Mouse (Mus musculus): ENCODE measurements around the gene Jag2.

The Jag2 gene

DNA sequence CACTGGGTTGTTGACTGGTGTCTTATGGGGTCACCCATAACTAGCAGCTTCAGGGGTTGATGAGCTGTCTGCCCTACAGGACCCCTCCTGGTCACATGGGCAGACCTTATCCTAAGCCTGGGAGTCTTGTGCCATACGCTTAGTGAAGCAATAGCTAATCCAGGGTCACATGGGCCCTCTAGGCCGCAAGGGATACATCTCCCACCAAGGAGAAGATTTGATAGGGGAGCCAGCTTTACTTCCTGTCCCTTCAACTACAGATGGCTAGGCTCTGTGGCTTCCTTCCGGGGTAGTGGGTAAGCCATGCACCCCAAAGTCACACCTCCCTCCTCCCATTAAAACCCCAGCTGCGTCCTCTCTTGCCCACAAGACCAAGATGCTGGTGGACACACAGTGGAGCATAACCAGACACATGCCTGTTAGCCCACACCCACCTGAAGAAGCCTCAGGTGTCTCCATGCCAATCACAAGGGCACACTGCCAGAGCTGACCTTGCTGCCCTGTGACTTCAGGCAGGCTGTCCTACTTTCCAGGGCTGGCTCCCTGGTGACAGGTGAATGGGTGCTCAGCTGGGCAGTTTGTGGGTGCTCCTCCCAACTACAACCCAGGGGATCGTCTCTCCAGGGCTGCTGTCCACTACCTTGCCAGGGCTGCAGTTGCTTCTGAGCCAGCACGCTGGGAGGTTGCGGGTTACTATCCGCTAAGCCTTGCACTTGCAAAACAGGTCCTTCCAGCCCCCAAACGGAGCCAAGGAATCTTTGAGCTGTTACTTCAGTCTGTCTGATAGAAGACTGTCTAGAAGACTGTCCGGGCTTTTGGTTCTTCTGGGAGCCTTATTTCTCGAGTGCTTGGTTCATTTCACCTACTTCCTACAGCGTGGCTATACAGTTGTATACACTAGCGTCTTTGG, 61.1 kb downstream of the Jag2 start, which contains the start of gene Gpr132:
Gene Gpr132 (minus strand): TSS at position 51 of the 910 bp plus-strand sequence.
- DNase-seq (ENCODE audit: low read depth, low spot score): no peak

DNA sequence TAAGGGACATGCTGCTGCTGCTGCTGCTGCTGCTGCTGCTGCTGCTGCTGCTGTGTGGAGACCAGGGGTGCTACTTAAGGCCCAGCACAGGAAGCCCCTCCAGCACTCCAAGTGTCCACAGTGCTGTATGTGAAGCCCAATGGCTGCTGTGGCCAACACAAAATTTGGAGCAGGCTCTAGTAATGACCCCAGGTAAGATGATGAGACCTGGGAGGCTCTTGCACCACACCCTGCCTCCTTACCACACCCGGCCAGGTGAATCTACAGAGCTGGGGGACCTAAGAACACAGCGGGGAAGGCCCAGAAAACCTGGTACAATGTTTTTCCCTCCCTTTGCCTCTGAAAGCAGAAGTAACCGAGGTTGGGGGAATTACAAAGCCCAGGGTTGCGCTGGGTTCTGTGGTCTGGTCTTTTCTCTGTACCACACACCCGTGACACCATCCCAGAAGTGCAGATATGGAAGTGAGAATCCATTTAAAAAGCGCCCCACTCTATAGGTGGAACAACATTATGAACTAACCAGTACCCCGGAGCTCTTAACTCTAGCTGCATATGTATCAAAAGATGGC, 62.4 kb downstream of the Jag2 start:
- no peak for DNase-seq (ENCODE audit: low read depth, low spot score)

DNA sequence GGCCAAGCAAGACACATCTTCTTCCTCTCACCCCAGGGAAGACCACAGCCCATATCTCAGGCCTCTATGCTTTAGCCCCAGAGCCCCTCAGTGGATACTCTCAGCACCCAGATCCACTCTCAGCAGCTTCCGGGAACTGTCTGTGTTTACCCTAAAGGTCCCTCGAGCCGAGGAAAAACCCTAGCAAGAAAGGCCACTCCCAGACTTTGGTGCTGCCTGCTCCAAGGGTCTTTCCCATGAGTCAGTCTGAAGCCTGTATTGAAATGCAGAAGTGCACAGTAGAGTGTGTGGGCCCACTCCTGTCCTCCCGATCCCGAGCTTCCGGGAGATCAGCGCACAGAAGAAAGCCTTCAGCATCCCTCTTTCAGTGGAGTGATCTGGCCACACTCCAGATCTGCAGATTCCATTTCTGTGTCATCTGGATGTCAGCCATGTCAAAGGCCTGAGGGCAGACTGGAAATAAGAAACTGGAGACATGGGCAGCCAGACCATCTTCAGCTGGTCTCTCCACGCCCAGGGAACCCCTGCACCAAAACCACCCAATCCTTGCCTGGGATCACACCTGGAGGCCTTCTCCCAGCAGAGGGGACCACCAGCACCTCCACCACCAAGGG, 63.0 kb downstream of the Jag2 start:
- DNase-seq (ENCODE audit: low read depth, low spot score): peak; percentile 40

DNA sequence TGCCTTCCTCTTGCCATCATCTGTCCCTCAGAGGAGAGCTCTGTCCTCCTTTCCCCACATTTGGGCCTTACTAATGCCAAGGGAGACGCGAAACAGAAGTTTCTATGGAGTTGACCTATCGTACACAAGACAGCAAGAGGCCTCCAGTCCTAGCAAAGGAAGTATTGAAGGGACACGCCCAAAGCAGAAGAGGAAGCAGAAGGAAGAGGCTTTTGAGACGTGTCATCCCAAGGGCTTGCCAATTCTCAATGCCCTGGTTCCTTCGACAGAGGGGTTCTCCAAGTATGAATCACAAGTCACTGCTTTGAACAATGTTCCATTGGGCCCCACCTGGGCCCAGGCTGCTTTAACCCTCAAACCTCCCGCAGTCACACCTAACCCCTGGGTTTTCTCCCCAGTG, 64.8 kb downstream of the Jag2 start:
- DNase-seq (ENCODE audit: low read depth, low spot score): no peak

DNA sequence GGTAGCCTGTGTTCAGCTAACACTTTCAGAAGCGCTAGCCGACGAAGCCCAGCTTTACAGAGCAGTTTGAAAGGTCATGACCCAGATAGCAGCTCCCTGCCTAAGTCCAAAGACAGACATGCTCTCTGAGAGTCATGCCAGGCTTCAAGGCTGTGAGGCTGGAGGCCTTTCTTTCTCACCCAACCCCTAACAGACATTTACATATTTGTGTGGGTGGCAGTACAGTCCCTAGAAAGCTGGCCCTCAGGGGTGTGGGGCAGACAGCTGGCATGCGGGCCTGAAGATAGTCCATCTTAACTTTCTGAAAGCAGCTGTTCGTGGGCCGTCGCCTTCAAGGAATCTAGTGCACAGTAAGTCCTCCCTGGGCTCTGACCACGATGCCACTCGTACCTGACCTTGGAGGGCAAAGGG, 67.7 kb downstream of the Jag2 start:
- DNase-seq (ENCODE audit: low read depth, low spot score): no peak

DNA sequence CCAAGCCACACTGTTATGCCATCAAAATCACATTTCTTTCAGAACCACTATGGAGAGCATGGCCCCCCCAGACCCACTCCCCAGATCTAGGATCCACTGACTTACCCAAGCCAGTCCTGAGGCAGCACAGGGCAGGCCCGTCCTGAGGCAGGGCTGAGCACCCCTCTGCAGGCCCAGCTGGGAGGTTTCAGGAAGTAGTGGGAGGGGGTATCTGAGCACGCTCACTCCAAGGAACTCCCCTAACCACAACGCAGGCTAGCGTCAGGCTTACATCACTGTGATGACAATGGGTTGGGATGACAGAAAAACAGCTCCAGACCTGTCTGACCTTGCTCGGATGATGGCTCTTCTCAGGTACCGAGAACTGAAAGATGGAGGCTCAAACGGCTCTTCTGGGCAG, 68.8 kb downstream of the Jag2 start:
- DNase-seq (ENCODE audit: low read depth, low spot score): no peak

DNA sequence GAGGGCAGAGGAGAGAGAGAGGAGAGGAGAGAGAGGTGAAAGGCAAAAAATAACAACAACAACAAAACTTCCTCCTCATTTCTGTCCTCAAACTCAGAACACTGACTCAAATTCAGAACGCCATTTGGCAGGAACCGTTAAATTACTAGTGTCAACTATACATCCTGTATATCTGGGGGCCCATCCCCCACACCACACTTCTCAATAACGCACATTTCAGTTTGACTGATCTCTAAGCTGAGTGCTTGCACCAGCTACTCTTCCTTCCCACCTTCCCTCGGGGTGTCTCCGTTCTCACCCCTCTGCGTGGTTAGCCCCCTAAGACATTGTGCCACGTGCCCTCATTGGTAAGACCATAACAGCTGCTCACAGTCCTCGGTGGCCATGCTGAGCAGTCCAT, 69.6 kb downstream of the Jag2 start:
- no peak for DNase-seq (ENCODE audit: low read depth, low spot score)

DNA sequence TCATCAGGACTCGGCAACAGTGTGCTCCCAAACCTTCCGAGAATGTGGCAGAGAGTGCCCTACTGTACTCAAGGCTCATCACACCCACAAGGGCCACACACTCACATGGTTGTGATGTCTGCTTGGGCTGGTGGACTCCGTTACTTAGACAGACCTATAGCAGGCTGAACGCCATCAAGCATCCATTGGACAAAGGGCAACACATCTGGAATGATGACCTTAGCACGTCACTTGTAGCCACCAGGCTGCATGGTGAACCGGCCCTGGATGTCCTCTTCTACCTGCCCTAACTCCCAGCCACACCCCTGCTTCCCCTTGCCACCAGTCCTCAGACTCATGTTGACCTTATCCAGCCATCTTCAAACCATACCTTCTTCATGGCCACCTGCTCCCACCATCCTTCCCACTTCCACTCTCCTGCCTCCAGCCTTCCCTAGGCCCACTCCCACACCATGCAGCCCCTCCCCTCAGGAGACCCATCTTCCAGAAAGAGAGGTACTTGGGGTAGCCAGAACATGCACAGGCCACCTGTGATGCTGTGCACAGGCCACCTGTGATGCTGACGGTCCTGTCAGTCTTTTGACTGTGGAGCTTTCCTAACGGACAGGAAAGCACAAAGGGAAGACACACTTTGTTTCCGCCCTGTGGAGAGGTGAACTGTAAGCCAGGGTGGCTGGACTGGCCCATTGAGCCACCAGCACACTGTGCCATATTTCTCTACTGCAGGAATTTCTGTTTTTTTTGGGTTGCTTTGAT, 70.8 kb downstream of the Jag2 start:
- no peak for DNase-seq (ENCODE audit: low read depth, low spot score)

Measured in brain, adult 2 months (tissue).